Mouse (Mus musculus): ENCODE measurements at regions not wholly inside any gene's neighbourhood (a gene's known extent, or its start where the extent isn't known, plus 50 kb on each side); places are given as distances from the start of the nearest gene placed in this dataset.
A peak's percentile ranks its signal among the peaks of the same experiment; 100 is the strongest.

DNA sequence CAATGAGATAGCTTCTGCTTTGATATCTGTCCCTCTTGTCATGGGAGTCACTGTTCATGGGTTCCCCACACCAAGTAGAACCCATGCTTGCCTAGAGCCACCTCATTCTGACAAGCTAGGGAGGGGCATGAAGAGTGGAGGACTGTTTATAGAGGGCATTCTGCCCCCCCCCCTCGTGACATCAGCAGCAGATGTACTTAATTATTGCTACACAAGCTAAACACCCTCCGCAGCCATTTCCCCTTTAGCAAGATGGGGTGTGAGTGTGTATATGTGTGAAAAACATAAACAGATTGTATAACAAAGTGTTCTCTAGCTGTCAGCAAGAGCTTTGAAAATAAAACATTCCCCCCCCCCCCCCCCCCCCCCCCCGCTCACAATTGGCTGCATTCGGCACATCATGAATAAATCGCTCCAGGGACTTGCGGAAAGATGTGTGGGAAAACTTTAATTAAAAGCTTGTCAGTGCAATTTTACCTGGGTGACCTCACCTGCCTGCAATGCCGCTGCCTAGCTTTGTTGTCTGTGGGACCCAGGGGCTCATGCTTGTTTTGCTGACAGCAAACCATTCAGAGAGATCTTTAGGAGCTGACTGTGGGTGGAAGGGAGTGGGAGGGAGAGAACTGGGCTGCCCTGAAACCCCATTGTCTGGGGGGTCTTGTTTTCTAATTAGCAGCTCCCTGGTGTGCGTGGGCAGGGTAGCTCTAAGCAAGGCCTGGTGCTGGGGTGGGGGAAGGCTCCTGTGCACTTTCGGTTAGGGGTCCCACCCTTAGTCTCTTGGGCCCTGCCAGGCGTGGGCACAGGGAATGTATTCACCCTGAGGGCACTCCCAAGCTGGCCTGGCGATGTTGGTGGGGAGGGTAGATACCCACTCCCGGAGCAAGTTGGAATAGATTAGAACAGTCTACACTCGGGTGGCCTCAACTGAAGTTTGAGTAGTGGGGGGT is 63.4 kb downstream of the Irx2 start:
- no peak for DNase-seq

DNA sequence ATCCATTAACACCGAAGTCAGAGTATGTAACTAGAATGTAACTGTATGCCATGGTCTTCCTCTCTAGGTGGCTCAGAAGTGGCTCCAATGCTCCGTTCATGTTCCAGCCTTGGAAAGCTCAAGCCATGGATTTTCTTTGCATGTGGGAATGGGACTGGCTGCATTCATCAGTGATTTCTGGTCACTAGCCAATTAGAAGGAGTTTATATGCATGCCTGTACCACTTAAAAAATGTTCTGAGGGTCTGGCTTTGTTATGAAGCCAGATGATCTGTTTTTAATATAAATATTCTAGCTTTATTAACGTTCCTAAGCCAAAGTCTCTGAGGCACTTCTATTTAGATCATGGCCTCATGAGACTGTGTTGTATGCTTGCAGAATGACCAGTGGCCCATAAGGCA is 78.8 kb downstream of the Irx2 start:
- no peak for DNase-seq

DNA sequence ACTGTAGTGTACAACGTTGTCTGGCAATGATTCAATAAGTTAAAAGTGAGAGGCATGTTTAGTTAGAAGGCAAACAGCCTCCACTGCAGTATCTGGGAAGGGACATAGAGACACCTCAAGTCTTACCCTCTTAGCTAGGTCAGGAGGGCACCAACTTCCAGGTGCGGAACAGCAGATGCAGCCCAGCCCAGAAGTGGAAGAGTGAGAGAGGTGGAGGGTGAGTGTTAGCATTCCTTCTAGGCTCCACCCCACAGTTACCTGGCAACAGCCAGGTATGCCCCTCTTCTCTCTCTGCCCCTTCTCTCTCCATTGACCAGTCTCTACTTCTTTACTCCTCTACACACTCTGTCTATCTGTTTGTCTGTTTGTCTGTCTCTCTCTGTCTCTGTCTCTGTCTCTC is 80.1 kb downstream of the Irx2 start:
- no peak for DNase-seq

- no peak for DNase-seq
Observed at GRCm38 (mm10) chr13:72710051-72710450, 81.4 kb downstream of the Irx2 start.

DNA sequence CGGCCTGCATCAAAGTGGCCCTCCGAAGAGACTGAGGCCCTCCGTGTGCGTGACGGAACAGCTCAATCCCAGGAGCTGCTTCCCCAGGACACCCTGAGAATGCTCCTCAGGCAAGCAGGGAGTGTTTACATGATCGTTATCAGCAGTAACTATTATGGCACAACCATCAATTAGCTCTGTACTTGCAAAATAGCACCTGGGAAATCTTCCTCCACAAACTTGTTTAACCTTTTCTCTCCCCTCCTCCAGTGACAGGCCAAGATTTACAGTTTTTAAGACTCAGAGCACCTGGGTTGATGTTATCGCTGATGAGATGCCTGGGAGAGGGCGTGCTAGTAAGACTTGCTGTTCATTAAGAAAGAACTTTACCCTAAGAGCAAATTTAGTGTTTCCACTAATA is 82.5 kb downstream of the Irx2 start:
- no peak for DNase-seq

GRCm38 (mm10) chr13:72711842-72712330 is 83.3 kb downstream of the Irx2 start:
- DNase-seq = no peak

GRCm38 (mm10) chr13:72714793-72715192 is 86.2 kb downstream of the Irx2 start:
- DNase-seq = no peak

GRCm38 (mm10) chr13:72715959-72716680 is 87.5 kb downstream of the Irx2 start:
- no peak for DNase-seq

DNA sequence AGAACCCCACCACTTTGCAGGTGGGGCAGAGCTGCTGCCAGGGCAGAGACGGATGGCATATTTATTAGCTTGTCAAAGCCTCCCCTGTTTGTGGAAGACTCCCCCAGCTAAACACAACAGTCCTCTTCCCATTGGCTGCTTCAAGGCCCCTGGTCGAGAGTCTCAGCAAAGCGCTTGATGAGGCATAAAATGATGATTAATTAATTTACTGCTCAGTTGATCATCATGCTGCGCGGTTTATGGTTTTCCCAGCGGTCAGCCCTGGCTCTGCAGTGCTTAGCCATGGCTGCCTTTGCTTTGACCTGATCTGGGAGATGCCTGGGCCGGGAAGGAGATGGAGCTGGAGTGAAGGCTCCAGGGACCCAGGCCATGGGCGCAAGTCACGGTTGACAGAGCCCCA is 98.5 kb downstream of the Irx2 start:
- no peak for DNase-seq

- DNase-seq = no peak
Observed at GRCm38 (mm10) chr13:72735916-72736315, 107.3 kb downstream of the Irx2 start.

- no peak for DNase-seq
Observed at GRCm38 (mm10) chr13:72736992-72737391, 108.4 kb downstream of the Irx2 start.

- no peak for DNase-seq
Observed at GRCm38 (mm10) chr13:72747187-72747586, 118.6 kb downstream of the Irx2 start.

DNA sequence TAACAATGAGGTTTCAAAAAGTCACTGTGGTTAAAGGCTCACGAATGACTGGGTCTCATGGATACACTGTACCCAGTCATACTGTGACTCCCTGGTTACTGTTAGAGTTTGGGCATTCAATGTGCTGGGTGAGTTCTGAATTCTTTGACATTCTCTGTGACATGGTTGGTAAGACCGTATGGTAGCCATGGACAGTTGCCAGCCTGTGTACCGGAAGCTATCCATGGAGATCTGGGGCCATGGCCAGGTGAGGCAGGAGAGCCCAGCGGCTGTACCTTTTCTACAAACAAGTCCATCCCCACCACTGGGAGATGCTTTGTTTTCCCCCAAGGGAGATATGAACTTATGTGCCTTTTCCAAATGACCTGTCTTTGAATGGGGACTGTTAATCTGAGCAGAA is 126.4 kb downstream of the Irx2 start:
- no peak for DNase-seq

- DNase-seq = no peak
Observed at GRCm38 (mm10) chr13:72762481-72762880, 133.9 kb downstream of the Irx2 start.

GRCm38 (mm10) chr13:72763337-72763736 is 134.7 kb downstream of the Irx2 start:
- DNase-seq = no peak

DNA sequence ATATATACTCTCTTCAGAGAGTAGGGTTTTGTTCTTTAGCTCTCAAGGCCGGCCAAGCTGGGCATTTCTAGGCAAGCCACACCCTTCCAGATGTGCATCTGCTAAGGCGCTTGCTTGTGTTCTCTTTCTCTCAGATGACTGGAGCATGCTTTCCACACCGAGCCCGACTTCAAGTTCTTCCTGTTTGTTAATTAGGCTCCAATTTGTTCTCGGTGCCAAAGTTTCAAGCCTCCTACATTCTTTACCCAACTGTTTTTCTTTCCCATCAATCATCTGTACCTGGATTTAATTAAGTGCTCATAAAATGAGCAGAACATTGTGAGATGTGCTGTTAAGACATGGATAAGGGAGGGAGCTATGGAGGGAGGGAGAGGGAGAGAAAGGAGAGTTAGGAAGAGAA is 138.7 kb downstream of the Irx2 start:
- DNase-seq = no peak

- DNase-seq = peak; percentile 2
Observed at GRCm38 (mm10) chr13:72769007-72769595, 140.5 kb downstream of the Irx2 start.

DNA sequence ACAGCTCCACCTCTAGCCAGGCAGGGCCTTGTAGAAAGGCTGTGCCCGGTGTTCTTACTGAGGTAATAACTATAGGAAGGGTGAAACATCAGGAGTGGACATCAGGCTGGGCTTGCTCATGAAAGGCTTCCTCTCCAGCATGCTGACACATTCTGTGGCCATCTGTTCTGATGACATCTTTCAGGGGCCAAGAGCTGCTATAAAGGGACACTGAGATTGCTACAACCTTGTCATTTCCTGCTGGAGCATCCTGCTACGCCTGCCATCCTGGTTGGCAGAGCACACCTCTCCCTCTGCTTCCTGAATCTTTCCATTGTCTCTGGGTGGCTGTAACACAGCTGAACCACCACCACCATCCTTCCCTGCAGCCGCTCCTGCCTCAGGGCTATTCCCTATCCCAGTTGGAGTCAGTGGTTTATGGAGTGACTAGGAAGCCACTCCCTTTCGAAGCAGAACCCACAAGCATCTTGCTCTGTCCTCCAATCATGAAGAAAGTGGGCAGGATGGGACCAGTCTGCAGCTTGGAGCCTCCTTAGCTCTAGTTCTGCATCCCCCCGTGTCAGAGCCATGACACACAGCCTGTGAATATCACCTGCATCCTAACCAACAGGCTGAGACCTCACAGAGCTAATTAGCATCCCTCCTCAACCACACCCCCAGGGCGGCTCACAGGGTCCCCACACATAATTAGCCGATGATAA is 154.6 kb downstream of the Irx2 start:
- DNase-seq = no peak

GRCm38 (mm10) chr13:72783727-72784070 is 155.1 kb downstream of the Irx2 start:
- no peak for DNase-seq

GRCm38 (mm10) chr13:72792695-72793094 is 164.1 kb downstream of the Irx2 start:
- no peak for DNase-seq

- DNase-seq = no peak
Observed at GRCm38 (mm10) chr13:72800021-72800420, 171.4 kb downstream of the Irx2 start.

- DNase-seq = no peak
Observed at GRCm38 (mm10) chr13:72800546-72800945, 171.9 kb downstream of the Irx2 start.

DNA sequence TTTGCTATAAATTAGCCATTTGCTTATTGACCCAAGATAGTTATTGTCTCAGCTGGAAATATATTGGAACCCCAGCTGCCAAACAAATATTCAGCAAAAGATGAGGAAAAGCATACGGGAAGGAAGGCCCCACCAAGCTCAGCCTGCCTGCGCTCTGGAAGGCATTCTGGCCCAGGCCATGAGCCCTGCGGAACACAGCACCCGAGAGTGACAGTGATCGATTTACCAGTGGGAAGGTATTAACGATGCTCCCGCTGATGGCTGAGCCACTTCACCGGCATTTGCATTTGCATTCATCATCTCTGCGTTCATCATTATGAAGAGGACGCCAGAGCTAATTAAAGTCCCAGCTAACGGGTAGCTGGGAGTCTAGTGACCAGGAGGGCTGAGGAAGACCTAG is 174.8 kb downstream of the Irx2 start:
- no peak for DNase-seq

Data from kidney, postnatal 14 days (tissue).